Mouse (Mus musculus): Measurements from ENCODE around the gene Rasgrp3.

DNA sequence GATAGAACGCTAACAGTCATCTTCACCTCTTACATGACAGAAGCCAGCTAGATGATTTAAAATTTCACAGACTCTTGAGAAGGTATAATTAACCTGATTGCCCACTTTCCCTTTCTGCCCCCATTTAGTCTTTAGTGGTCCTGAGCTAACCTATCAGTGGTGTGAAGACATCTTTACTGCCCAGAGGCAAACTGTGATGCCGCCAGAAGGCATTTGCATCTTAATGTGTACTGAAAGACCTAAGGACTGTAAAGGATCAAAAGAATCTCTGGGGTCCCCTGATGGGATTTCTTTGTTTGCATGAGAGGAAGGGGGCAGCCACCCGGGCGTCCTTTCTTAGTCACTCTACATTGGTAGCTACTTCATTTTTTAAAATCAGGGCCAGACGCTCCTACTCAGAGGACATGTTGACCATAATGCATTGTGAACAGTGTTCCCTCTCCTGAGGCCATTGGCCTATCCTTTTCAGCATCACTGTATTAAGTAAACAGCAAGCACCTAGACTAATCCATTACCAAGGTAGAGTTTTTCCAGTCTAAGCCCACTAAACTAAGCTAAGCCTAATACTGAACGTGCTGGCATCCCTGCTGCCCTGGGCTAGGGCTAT lies 85.6 kb downstream of the Rasgrp3 start:
- TF ChIP-seq CTCF (IDR thresholded peaks at IDR 0.05; ENCODE audit: low read depth) (no peak), EP300 (optimal IDR thresholded peaks at IDR 0.05) (no peak)
